Mouse (Mus musculus) MEL (cell line): ENCODE data around the gene Hspg2.

ENCODE experiments used
- CTCF ChIP-seq, 3 experiments: IDR thresholded peaks in 2 of 3; conservative IDR thresholded peaks in 1 of 3; 2 replicates each; pipeline ENCODE4 v1.5.1; 2011 to 2012; ENCODE audit warnings: low read length in 3 of 3, low read depth in 2 of 3, mild to moderate bottlenecking in 2 of 3, improper control_type of control experiment in 1 of 3, inconsistent platforms in 1 of 3, mixed read lengths in 1 of 3, moderate library complexity in 1 of 3; ENCODE audit not compliant: control insufficient read depth in 1 of 3, insufficient read depth in 1 of 3, poor library complexity in 1 of 3, severe bottlenecking in 1 of 3
- EP300 ChIP-seq, 2 experiments: IDR thresholded peaks; 2 replicates each; pipeline ENCODE4 v1.6.1; 2011; ENCODE audit warnings: improper control_type of control experiment in 2 of 2, low read length in 2 of 2, low read depth in 1 of 2, mild to moderate bottlenecking in 1 of 2
- HCFC1 ChIP-seq: IDR thresholded peaks from 2 replicates; pipeline ENCODE4 v1.6.1; 2012; ENCODE audit warnings: low read depth, mild to moderate bottlenecking, inconsistent platforms, low read length, improper control_type of control experiment, moderate library complexity
- MAZ ChIP-seq: IDR thresholded peaks from 2 replicates; pipeline ENCODE4 v1.6.1; 2012; ENCODE audit warnings: low read depth, mild to moderate bottlenecking, inconsistent platforms, low read length, improper control_type of control experiment
- NELFE ChIP-seq: IDR thresholded peaks from 2 replicates; pipeline ENCODE4 v1.6.1; 2011; ENCODE audit warnings: low read depth, low read length, improper control_type of control experiment
- POLR2A ChIP-seq, 2 experiments: IDR thresholded peaks; 2 replicates each; pipeline ENCODE4 v1.6.1; 2011 to 2012; ENCODE audit warnings: low read length in 2 of 2, mild to moderate bottlenecking in 2 of 2, control low read depth in 1 of 2, improper control_type of control experiment in 1 of 2, low read depth in 1 of 2, moderate library complexity in 1 of 2; ENCODE audit not compliant: control insufficient read depth in 1 of 2, insufficient read depth in 1 of 2, poor library complexity in 1 of 2
- POLR2AphosphoS2 ChIP-seq: IDR thresholded peaks from 2 replicates; pipeline ENCODE4 v1.6.1; 2011; ENCODE audit warnings: low read length, improper control_type of control experiment
- POLR2AphosphoS5 ChIP-seq: IDR thresholded peaks from 2 replicates; pipeline ENCODE4 v1.6.1; 2012; ENCODE audit warnings: low read depth, borderline replicate concordance, mild to moderate bottlenecking, inconsistent platforms, low read length, moderate library complexity, mixed read lengths
- TAL1 ChIP-seq: IDR thresholded peaks from 2 replicates; pipeline ENCODE4 v1.6.1; 2012; ENCODE audit warnings: mild to moderate bottlenecking, inconsistent platforms, low read length, moderate library complexity, mixed read lengths
- USF2 ChIP-seq, 2 experiments: IDR thresholded peaks; 2 replicates each; pipeline ENCODE4 v1.6.1; 2011 to 2012; ENCODE audit warnings: improper control_type of control experiment in 2 of 2, low read length in 2 of 2, borderline replicate concordance in 1 of 2, inconsistent platforms in 1 of 2, low read depth in 1 of 2, mild to moderate bottlenecking in 1 of 2; ENCODE audit not compliant: insufficient read depth in 1 of 2
- ZMIZ1 ChIP-seq: IDR thresholded peaks from 2 replicates; pipeline ENCODE4 v1.6.1; 2012; ENCODE audit warnings: low read depth, mild to moderate bottlenecking, inconsistent platforms, low read length, improper control_type of control experiment, moderate library complexity

DNA sequence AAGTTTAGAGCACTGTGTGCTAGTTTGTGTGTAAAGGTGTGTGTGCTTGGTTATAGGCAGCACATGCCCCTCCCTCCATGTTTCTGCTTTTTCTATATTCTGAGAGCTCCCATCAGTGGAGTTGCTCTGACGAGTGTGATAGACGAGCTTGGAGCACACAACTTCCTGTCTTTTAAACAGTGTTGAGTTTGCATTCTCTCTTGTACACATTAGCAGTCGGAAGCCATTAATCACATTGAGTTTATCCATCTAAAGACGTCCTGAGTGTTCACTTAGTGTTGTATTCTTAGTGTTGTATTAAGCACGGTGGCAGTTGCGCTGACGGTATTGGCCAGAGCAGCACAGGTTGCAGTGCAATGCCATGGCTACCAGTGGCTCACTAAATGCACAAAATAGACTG lies 140.7 kb downstream of the Hspg2 start:
- TF ChIP-seq USF2 (IDR thresholded peaks at IDR 0.05; ENCODE audit: borderline replicate concordance in 1 of 2, insufficient read depth in 1 of 2, low read depth in 1 of 2, low read length in 2 of 2) (no peak), POLR2AphosphoS5 (no peak), POLR2A (IDR thresholded peaks at IDR 0.05; ENCODE audit: control insufficient read depth in 1 of 2, insufficient read depth in 1 of 2, low read depth in 1 of 2, low read length in 2 of 2, poor library complexity in 1 of 2) (no peak), ZMIZ1 (no peak), MAZ (no peak), NELFE (no peak), CTCF (IDR thresholded peaks at IDR 0.05 in 2 of 3, conservative IDR thresholded peaks at IDR 0.05 in 1 of 3; ENCODE audit: control insufficient read depth in 1 of 3, insufficient read depth in 1 of 3, low read depth in 2 of 3, low read length in 3 of 3, poor library complexity in 1 of 3, severe bottlenecking in 1 of 3) (no peak), EP300 (IDR thresholded peaks at IDR 0.05; ENCODE audit: low read depth in 1 of 2, low read length in 2 of 2) (no peak), HCFC1 (no peak), TAL1 (no peak), POLR2AphosphoS2 (no peak)
